Mouse (Mus musculus) bone marrow, adult 2 months (tissue): ENCODE results near the gene Hist2h3b.

Experiments used
- CTCF ChIP-seq: fragments of 200-500 bp; IDR thresholded peaks from 2 replicates; pipeline ENCODE4 v1.5.1; 2011; ENCODE audit warnings: low read length, control low read depth; ENCODE audit not compliant: control insufficient read depth, insufficient read depth
- POLR2A ChIP-seq: fragments of 200-500 bp; IDR thresholded peaks from 2 replicates; pipeline ENCODE4 v1.6.1; 2011; ENCODE audit warnings: low read depth, mild to moderate bottlenecking, control low read depth, low read length, borderline replicate concordance; ENCODE audit not compliant: control insufficient read depth

DNA sequence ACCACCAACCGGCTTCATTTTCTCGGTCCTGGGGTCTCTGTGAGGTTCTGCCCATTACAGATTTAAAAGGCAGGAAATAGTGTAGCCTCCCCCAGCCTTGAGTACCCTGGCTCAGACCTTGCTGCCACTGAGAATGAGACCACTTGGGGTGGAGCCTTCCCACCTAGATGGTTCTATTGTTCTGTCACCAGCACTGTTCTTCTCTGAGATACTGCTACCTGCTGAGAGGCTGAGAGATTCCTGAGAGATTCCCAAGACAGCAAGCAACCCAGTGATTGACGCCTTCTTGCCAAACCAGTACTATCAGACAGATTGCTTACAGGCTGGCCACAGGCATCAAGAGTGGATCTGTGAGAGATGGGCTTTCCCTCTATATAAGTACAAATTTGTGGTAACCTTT is 20.7 kb downstream of the Hist2h3b start:
- no peak for TF ChIP-seq CTCF
- no peak for TF ChIP-seq POLR2A
